Mouse (Mus musculus) liver, embryonic 13.5 days (tissue): Measurements from ENCODE around the gene Dgkq. TPM values are rescaled to one million over a fixed set of nuclear protein-coding genes. Genes with fewer than 3 reads are reported as not detected.
A peak's percentile ranks its signal among the peaks of the same experiment; 100 is the strongest.

Experiments
- ATAC-seq: fragments of 200-750 bp; cut with Nextera tagmentation; 2 replicates; pipeline ENCODE4 v1.8.0; 2017; ENCODE audit warnings: low read depth, mild to moderate bottlenecking, moderate number of reproducible peaks, moderate library complexity
- DNase-seq: peaks from one replicate; pipeline ENCODE4 v3.0.0; 2022
- H3K27ac ChIP-seq: fragments of 300-500 bp; sonication (generic); 2 replicates; pipeline ENCODE4 v1.5.1; 2015; ENCODE audit warnings: moderate library complexity, mild to moderate bottlenecking, inconsistent platforms
- H3K27me3 ChIP-seq: fragments of 300-500 bp; sonication (generic); 2 replicates; pipeline ENCODE4 v1.6.1; 2015; ENCODE audit warnings: mild to moderate bottlenecking, inconsistent platforms
- H3K36me3 ChIP-seq: fragments of 300-500 bp; sonication (generic); 2 replicates; pipeline ENCODE4 v1.6.1; 2015; ENCODE audit warnings: mild to moderate bottlenecking, inconsistent platforms
- H3K4me1 ChIP-seq: fragments of 300-500 bp; sonication (generic); replicated peaks from 2 replicates; pipeline ENCODE4 v1.6.1; 2015; ENCODE audit warnings: inconsistent platforms
- H3K4me2 ChIP-seq: fragments of 300-500 bp; sonication (generic); 2 replicates; pipeline ENCODE4 v1.6.1; 2015; ENCODE audit warnings: inconsistent platforms, mild to moderate bottlenecking, moderate library complexity
- H3K4me3 ChIP-seq: fragments of 300-500 bp; sonication (generic); replicated peaks from 2 replicates; pipeline ENCODE4 v1.5.1; 2015; ENCODE audit warnings: mild to moderate bottlenecking, inconsistent platforms
- H3K9ac ChIP-seq: fragments of 300-500 bp; sonication (generic); 2 replicates; pipeline ENCODE4 v1.6.1; 2015; ENCODE audit warnings: mild to moderate bottlenecking, inconsistent platforms
- H3K9me3 ChIP-seq: fragments of 300-500 bp; sonication (generic); replicated peaks from 2 replicates; pipeline ENCODE4 v1.6.1; 2016; ENCODE audit warnings: inconsistent platforms
- WGBS: fragments of 180-500 bp; shearing (Covaris S2); methylation state at CpG from one replicate; pipeline ENCODE4 v1.1.7; 2015; ENCODE audit not compliant: insufficient replicate concordance; 5-methylcytosine and 5-hydroxymethylcytosine counted together
- polyA plus RNA-seq: library from polyadenylated mRNA; unstranded; fragments of >200 nt; fragmentation: Nextera tagmentation; extraction: Ambion mirVana; gene quantifications from 2 replicates; pipeline ENCODE4 v1.2.1, GENCODE M21; 2015

The Dgkq gene
- polyA plus RNA-seq, result 2.9 and 3.6 TPM in 2 replicates

DNA sequence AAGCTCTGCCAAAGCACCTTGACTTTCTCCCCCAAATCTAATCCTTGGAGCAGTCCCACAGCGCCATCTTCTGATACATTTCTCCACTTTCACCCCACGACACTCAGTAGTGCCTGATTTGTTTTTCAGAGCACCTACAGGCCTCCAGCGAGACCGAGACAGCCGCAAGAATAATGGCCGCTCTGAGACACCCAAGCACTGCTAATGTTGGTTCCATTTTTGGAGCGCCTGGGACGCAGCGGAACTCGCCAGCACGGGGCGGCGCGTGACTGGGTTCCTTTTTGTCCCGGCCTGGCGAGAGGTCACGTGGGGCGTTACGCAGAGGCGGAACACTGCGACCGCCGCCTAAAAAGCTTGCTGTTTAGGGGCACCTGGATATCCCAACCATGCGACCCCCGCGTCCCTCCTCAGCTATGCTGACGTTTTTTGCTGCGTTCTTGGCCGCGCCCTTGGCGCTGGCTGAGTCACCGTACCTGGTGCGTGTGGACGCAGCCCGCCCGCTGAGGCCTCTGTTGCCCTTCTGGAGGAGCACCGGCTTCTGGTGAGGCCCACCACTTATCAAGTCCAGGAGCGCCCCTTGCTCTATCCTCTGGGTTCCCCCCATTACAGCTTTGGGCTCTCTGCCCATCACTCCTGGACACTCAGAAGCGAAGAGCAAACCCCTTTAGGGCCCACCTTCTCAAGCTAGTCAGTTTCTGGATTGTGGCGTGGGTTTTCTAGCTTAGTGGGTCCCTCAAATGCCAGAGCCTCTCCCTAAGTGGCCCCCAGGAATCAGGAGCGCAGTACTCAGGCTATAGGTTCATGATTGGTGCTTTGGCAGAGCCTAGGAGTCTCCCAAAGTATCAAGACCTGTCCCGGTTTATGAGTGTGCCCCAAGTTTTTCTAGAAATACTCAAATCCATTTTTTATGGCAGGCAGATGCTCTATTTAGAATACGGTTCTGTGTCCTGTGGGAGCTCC, at the start of gene Dgkq:
Gene Dgkq, minus strand, starts transcription at position 696 of the 960 bp plus-strand sequence.
- Histone ChIP-seq H3K9me3 (no peaks in the 10 kb centered on the region), H3K27me3 (peaks cover 10% of the 10 kb centered on the region), H3K4me3 (peak within 1 kb of the TSS; percentile 64), H3K36me3 (peaks cover 31% of the 10 kb centered on the region), H3K27ac (peak within 1 kb of the TSS; percentile 90), H3K4me1 (peaks cover 61% of the 10 kb centered on the region), H3K9ac (peak within 1 kb of the TSS; percentile 82), H3K4me2 (peak within 1 kb of the TSS; percentile 88)
- ATAC-seq (peak; percentile 79), DNase-seq (peak; percentile 75)
- WGBS, result 5% methylated on average over 43 of the region's 43 CpGs

DNA sequence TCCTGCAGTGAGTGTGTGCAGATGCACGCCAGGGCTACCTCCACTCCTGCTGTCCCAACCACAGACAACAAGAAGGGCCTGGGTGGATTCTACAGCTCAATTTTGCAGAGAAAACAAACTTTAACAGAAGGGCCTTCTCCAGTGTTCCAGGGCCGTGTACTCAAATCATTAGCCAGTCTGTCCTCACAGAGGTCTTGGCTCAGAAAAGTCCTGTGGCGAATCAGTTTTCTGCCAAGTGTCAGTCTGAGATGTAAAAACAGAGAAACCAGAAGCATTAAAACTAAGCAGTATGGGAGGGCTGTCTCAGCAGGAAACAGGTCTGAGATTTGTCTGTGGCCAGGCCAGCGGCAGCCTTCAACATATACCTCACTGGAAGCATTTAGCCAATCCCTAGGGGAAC, 48.6 kb upstream of the Dgkq start:
- no peak overlapping the region for H3K4me2 ChIP-seq
- no peaks in the 10 kb centered on the region for H3K36me3 ChIP-seq
- ATAC-seq (no peak), DNase-seq (no peak)
- H3K27me3 ChIP-seq, result no peaks in the 10 kb centered on the region; the same call in 1 of the 2 replicates
- no peak overlapping the region for H3K4me3 ChIP-seq
- peaks cover 7% of the 10 kb centered on the region; the same call in 1 of the 2 replicates for H3K4me1 ChIP-seq
- no peak overlapping the region for H3K27ac ChIP-seq
- WGBS, result 53% methylated on average over 4 of the region's 4 CpGs
- H3K9me3 ChIP-seq, result no peaks in the 10 kb centered on the region
- H3K9ac ChIP-seq, result no peak overlapping the region

DNA sequence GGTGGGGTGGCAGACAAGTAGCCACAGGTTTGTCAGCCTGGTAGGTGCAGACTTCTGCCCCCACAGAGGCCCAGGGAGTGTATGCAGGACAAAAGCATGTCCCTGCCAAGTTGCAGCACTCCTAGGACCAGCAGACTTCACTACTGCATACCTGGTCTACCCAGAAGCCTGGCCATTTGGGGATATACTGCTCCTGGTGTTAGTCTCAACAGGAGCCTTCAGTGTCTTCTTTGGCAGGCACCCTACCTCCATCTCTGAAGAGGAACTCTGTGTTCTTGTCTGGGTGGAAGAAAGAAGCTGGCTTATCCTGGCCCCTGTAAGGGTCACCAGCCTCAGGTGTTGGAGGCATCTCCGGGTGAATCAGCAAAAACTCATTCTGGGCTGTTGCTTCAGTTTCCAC, 46.5 kb upstream of the Dgkq start:
- ATAC-seq (no peak), DNase-seq (no peak)
- no peak overlapping the region for H3K4me3 ChIP-seq
- no peak overlapping the region for H3K27ac ChIP-seq
- H3K9me3 ChIP-seq, result no peaks in the 10 kb centered on the region
- peaks cover 7% of the 10 kb centered on the region; the same call in 1 of the 2 replicates for H3K4me1 ChIP-seq
- H3K36me3 ChIP-seq, result no peaks in the 10 kb centered on the region
- no peaks in the 10 kb centered on the region; the same call in 1 of the 2 replicates for H3K27me3 ChIP-seq
- 73% methylated on average over 1 of the region's 1 CpGs for WGBS
- H3K9ac ChIP-seq, result no peak overlapping the region
- no peak overlapping the region for H3K4me2 ChIP-seq

DNA sequence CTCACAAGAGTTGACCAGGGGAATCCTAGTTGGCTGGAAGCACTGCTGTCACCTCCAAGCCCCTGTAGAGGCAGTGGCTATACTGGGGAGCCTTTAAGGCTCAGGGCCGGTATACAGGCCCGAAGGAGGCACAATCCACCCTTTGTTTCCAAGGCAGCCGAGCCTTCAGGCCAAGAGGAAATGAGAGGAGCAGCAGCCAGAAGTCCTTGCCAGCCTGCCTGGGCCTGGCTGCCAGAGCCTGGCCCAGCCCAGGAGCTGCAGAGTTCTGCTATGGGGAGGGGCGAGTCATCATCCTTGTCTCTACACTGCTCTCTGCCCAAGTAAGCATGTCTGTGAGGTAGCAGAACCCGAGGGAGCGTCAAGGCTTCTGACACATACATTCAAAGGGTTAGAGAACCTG, 44.7 kb upstream of the Dgkq start:
- no peak for ATAC-seq
- no peak overlapping the region for H3K4me2 ChIP-seq

DNA sequence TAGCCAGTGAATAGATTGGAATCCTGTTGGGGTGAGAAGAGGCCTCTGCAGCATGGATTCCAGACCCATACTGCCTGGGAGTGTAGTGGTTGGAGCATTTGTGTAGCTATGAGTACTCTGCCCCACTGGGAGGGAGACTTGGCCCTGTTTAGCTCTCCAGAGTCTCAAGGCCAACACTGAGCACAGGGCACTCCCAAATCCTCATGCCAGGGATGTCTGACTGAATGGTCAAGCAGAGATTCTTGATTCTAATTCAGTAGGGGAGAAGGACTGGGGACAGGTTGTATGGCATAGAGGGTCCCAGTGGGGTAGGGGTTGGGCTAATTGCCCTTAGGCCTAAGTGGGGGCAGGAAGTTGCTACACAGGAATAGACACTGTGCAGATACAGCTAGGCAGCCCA, 44.2 kb upstream of the Dgkq start:
- DNase-seq, result no peak
- Histone ChIP-seq H3K27ac (no peak overlapping the region), H3K4me1 (peaks cover 22% of the 10 kb centered on the region), H3K4me2 (no peak overlapping the region), H3K9ac (no peak overlapping the region), H3K9me3 (no peaks in the 10 kb centered on the region), H3K27me3 (no peaks in the 10 kb centered on the region), H3K36me3 (no peaks in the 10 kb centered on the region), H3K4me3 (no peak overlapping the region)
- ATAC-seq, result no peak

More for the DNA sequence above, 44.7 kb upstream of the Dgkq start:
- no peak overlapping the region for H3K27ac ChIP-seq
- H3K4me1 ChIP-seq, result peaks cover 17% of the 10 kb centered on the region
- H3K9ac ChIP-seq, result no peak overlapping the region
- no peaks in the 10 kb centered on the region for H3K9me3 ChIP-seq
- 53% methylated on average over 6 of the region's 6 CpGs for WGBS
- no peak for DNase-seq
- H3K4me3 ChIP-seq, result no peak overlapping the region
- H3K27me3 ChIP-seq, result no peaks in the 10 kb centered on the region; the same call in 1 of the 2 replicates
- no peaks in the 10 kb centered on the region for H3K36me3 ChIP-seq

DNA sequence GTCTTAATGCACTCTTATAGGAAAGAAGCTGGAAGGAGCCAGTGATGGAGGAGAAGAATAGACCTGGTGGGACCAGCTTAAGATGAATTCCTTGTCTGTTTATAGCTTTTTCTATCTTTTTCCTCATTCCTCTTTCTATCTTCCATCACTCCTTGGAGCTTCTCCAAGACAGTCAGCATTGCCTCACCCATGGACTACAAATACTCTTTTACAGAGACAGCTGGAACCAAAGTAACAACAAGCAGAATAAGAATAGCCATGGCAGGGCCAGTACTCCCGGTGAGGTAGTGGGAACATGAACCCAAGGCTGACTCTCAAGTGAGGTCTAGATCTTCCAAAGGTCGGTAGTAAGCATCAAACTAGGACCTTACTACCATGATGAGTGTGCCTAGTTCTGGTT, 43.6 kb upstream of the Dgkq start:
- Histone ChIP-seq H3K36me3 (no peaks in the 10 kb centered on the region), H3K9ac (no peak overlapping the region), H3K27ac (no peak overlapping the region), H3K4me1 (peaks cover 28% of the 10 kb centered on the region), H3K4me2 (no peak overlapping the region), H3K27me3 (no peaks in the 10 kb centered on the region), H3K4me3 (no peak overlapping the region), H3K9me3 (no peaks in the 10 kb centered on the region)
- WGBS, result 63% methylated on average over 2 of the region's 2 CpGs
- no peak for ATAC-seq
- no peak for DNase-seq

DNA sequence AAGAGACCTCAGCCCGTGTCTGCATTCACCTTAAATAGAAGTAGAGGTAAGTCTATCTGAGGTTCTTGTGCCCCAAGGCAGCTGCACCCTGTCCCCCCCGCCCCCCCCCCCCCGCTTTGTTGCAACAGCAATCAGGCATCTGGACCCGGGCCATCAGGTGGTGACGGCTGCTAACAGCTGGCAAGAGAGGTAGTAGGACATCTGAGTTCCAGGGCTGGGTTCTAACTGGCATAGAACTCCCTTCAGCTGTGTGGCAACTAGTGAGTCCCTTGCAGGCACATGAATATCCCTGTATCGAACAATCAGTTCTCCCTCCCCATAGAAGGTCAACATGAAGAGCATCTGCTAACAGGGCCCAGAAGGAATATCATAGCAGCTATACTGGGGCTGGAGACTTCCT, 42.5 kb upstream of the Dgkq start:
- Histone ChIP-seq H3K4me1 (peaks cover 39% of the 10 kb centered on the region), H3K36me3 (peaks cover 5% of the 10 kb centered on the region), H3K4me3 (no peak overlapping the region), H3K27ac (no peak overlapping the region), H3K9ac (no peak overlapping the region), H3K27me3 (no peaks in the 10 kb centered on the region), H3K4me2 (no peak overlapping the region), H3K9me3 (no peaks in the 10 kb centered on the region)
- WGBS, result 67% methylated on average over 6 of the region's 6 CpGs
- ATAC-seq, result no peak
- no peak for DNase-seq

DNA sequence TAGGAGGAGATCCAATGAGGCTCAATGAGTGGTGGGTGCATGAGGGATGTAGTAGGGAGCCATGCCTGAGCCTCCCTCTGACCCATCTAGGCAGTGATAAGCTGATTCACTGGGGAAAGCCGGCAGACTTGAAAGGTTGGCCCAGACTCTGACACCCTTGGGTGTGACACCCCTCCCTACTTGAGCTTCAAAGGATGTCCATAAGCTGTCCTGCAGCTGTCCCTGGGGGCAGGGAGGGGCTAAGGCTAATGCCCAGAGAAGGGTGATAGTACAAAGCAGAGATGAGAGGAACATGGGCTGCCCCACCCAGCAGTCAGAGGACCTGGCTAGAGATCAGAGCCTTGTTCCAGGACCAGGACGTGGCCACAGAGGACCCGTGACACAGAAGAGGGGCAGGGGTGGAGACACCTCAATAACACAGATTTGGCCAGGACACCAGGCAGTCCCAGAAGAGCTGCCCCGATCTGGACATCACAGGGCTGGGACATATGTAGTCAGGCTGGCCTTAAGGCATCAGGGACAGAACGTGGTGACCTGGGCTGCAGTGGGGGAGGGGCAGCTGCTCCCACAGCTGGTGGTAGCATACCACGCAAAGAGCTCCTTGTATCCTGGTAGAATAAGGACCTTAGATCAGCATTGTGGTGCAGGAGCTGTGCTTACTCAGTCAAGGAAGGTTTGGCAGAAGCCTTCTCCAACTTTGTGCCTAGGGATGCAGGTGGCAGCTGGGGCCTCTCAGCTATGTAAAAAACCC, 39.7 kb upstream of the Dgkq start:
- H3K36me3 ChIP-seq, result peaks cover 33% of the 10 kb centered on the region
- peaks cover 46% of the 10 kb centered on the region for H3K4me1 ChIP-seq
- H3K9me3 ChIP-seq, result no peaks in the 10 kb centered on the region
- WGBS, result 47% methylated on average over 6 of the region's 6 CpGs
- H3K9ac ChIP-seq, result peak overlapping the region; percentile 30; the same call in 1 of the 2 replicates
- ATAC-seq (peak; percentile 64), DNase-seq (peak; percentile 38)
- no peak overlapping the region for H3K4me3 ChIP-seq
- H3K4me2 ChIP-seq, result peak overlapping the region; percentile 27; the same call in 1 of the 2 replicates
- no peaks in the 10 kb centered on the region for H3K27me3 ChIP-seq
- H3K27ac ChIP-seq, result peak overlapping the region; percentile 79

DNA sequence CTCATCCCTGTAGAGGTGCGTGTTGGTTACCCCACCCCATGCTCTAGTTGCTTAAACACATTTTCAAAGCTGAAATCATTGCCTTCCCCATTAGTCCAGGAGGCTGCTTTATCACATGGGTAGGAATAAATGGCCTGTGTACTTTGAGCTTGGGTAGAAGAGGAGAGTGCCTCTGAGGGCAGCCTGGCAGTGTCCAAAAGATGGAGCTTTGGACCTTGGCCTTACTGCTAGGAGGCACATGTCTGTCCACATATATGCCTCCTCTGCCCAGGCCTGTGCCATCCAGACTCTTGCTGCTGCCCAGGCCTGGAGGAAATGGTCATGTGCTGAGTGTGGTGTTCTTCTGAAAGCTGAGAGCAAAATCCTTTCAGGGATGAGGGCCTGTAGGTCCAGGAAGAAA, 38.9 kb upstream of the Dgkq start:
- H3K9ac ChIP-seq, result peak overlapping the region; percentile 30
- H3K27ac ChIP-seq, result peak overlapping the region; percentile 79

DNA sequence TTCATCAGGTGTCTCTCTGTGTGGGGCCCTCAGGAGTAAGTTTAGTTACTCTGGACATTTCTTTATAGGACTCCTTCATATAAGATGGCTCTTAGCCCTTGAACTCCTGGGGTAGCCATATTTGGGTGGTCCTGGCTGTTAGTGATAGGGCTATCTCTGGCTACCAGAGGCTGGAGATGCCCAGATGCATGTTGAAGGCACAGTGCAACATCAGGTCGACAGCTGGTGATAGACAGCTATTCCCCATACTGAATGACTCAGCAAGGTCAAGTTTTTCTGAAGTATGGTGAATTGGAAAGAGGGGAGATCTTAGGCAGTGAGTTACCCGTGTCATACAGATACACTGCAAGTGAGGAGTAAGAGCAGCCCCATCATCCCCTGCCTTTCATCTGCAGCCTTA, 38.3 kb upstream of the Dgkq start:
- Histone ChIP-seq H3K9me3 (no peaks in the 10 kb centered on the region), H3K27ac (peak overlapping the region; percentile 79), H3K36me3 (peaks cover 37% of the 10 kb centered on the region), H3K9ac (peak overlapping the region; percentile 30), H3K4me2 (peak overlapping the region; percentile 27), H3K4me1 (peaks cover 57% of the 10 kb centered on the region), H3K27me3 (no peaks in the 10 kb centered on the region), H3K4me3 (no peak overlapping the region)
- peak; percentile 71 for DNase-seq
- ATAC-seq, result peak; percentile 86
- WGBS, result 17% methylated on average over 2 of the region's 2 CpGs

More for the DNA sequence above, 38.9 kb upstream of the Dgkq start:
- Histone ChIP-seq H3K27me3 (no peaks in the 10 kb centered on the region), H3K4me3 (no peak overlapping the region), H3K9me3 (no peaks in the 10 kb centered on the region), H3K4me2 (peak overlapping the region; percentile 27), H3K36me3 (peaks cover 37% of the 10 kb centered on the region), H3K4me1 (peaks cover 53% of the 10 kb centered on the region)
- WGBS, result 74% methylated on average over 1 of the region's 1 CpGs
- DNase-seq (no peak), ATAC-seq (no peak)
